Mouse (Mus musculus) cortical plate, adult 2 months (tissue): ENCODE results near the gene Leo1. TPM values are rescaled to one million over a fixed set of nuclear protein-coding genes. Genes with fewer than 3 reads are reported as not detected.

Experiments
- H3K27ac ChIP-seq: fragments of 200-500 bp; 2 replicates; pipeline ENCODE4 v1.5.1; 2012; ENCODE audit warnings: low read length, control low read depth, inconsistent platforms; ENCODE audit not compliant: insufficient read depth
- H3K4me1 ChIP-seq: fragments of 200-500 bp; 2 replicates; pipeline ENCODE4 v1.6.1; 2011; ENCODE audit warnings: low read length; ENCODE audit not compliant: control insufficient read depth, insufficient read depth
- H3K4me3 ChIP-seq: fragments of 200-500 bp; 2 replicates; pipeline ENCODE4 v1.5.1; 2011; ENCODE audit warnings: mild to moderate bottlenecking, low read length, control low read depth; ENCODE audit not compliant: insufficient read depth
- CTCF ChIP-seq: fragments of 200-500 bp; IDR thresholded peaks from 2 replicates; pipeline ENCODE4 v1.5.1; 2011; ENCODE audit warnings: mild to moderate bottlenecking, control low read depth, low read length; ENCODE audit not compliant: insufficient read depth; ENCODE audit errors: extremely low read depth
- POLR2A ChIP-seq: fragments of 200-500 bp; IDR thresholded peaks from 2 replicates; pipeline ENCODE4 v1.6.1; 2011; ENCODE audit warnings: mild to moderate bottlenecking, low read length, control low read depth; ENCODE audit not compliant: insufficient read depth; ENCODE audit errors: extremely low read depth
- polyA plus RNA-seq: library from polyadenylated mRNA; depleted of rRNA; stranded (reverse); fragments of >200 nt; gene quantifications from 2 replicates; pipeline ENCODE4 v1.2.3, GENCODE M21; 2012

Gene Leo1
- polyA plus RNA-seq, 1 experiment: 12.9 TPM

DNA sequence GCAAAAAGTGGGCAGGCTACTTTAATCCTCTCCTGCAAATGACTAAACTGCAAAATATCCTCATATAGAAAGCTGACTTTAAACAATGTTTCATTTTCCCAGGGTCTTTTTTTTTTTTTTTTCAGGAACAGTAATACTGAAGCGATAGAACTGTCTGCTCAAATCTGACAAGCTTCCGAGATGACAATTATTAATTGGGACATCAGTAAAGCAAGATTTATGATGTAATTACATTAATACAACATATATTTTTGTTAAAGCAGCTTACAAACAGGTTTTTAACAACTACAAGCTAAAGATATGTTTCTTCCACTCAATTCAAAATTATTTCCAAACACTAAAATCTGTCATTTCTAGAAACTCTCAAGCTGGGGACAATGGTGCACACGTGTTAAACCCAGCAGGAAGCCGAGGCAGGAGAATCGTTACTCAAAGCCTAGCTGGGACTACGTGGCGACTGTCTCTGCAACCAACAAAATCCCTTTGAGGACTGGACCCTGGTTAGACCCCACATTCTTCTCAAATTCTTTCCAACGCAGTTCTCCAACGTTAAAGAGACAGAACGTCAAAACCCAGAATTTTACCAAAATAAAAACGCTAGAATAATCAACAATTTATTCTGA, 33.0 kb upstream of the Leo1 start:
- H3K27ac ChIP-seq: peak overlapping the region; percentile 88; the same call in 1 of the 2 replicates

DNA sequence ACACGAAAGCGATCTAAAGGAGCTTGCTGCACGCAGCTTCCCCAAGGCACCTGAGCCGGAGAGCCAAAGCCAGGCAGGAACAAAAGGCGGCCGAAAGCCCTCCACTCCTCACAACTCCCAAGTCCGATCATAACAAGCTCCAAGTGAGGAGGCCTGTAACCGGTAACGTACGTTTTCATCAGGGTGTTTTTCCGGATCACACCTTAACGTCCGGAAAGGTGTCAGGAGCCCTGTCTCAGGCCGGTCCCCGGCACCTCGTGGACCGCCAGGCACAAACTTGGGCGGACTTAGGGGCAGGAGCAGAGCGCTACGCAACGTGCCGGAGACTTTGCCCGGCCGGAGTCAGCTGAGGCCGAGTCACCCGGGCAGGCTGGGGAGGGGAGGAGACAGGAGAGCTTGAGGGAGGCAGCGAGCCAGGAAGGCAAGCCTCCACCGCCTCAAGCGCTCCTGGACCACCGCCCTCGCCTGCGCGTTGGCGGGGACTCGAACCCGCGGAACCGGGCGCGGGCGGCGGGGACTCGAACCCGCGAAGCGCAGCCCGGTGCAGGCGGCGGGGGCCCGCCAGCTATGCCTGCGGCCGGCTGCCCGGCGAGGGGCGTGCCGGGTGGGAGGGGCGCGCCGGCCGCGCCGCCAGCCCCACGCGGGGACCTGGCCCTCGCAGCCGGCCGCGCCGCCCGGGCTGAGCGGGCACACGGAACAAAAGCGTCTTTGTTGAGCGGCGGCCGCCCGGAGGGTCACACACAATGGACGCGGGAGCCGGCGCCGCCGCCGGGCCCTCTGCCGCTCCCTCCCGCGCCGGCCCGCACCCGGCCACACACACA, 32.1 kb upstream of the Leo1 start:
- no peak for TF ChIP-seq POLR2A
- H3K4me3 ChIP-seq: peak overlapping the region; percentile 96
- H3K4me1 ChIP-seq: no peaks in the 10 kb centered on the region
- peak overlapping the region; percentile 88 for H3K27ac ChIP-seq

More for the DNA sequence above, 33.0 kb upstream of the Leo1 start:
- no peak for TF ChIP-seq POLR2A
- no peak for TF ChIP-seq CTCF
- Histone ChIP-seq H3K4me3 (peak overlapping the region; percentile 96), H3K4me1 (no peaks in the 10 kb centered on the region)

- Histone ChIP-seq H3K4me1 (no peaks in the 10 kb centered on the region), H3K27ac (peak within 1 kb of the TSS; percentile 88), H3K4me3 (peak within 1 kb of the TSS; percentile 96)
- peak; percentile 45; the same call in 1 of the 2 replicates for TF ChIP-seq POLR2A
- no peak for TF ChIP-seq CTCF
Observed at GRCm38 (mm10) chr9:75409852-75410378, 31.4 kb upstream of the Leo1 start, which contains the start of gene Mapk6. Gene Mapk6 (minus strand): TSS chr9:75410005.

GRCm38 (mm10) chr9:75410868-75411487, 30.3 kb upstream of the Leo1 start:
- H3K27ac ChIP-seq: no peak overlapping the region
- no peak overlapping the region for H3K4me3 ChIP-seq
- no peaks in the 10 kb centered on the region for H3K4me1 ChIP-seq
- TF ChIP-seq POLR2A (no peak), CTCF (no peak)

DNA sequence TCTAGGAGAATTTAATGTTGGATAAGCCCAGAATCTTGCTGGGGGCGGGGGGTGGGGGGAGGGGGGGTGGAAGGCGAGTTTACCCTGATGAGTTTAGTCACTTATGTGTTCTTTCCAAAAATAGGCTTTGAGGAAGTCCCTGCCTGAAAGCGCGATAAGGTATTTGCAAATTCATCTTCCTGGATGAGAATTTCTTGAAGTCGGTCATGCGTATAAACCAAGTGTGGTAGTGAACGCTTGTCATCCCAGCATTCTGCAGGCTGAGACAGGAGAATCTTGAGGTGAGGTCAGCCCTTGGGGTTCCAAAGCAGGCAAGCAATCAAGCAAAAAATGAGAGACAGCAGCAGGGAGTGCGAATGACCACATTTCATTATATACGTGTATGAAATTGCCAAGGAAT, 29.7 kb upstream of the Leo1 start:
- no peak overlapping the region for H3K27ac ChIP-seq
- no peak overlapping the region for H3K4me3 ChIP-seq
- TF ChIP-seq POLR2A: no peak
- TF ChIP-seq CTCF: no peak
- no peaks in the 10 kb centered on the region for H3K4me1 ChIP-seq

- H3K27ac ChIP-seq: no peak overlapping the region
- no peaks in the 10 kb centered on the region for H3K4me1 ChIP-seq
- TF ChIP-seq CTCF: no peak
- TF ChIP-seq POLR2A: no peak
- H3K4me3 ChIP-seq: no peak overlapping the region
Observed at GRCm38 (mm10) chr9:75413206-75413605, 28.1 kb upstream of the Leo1 start.

DNA sequence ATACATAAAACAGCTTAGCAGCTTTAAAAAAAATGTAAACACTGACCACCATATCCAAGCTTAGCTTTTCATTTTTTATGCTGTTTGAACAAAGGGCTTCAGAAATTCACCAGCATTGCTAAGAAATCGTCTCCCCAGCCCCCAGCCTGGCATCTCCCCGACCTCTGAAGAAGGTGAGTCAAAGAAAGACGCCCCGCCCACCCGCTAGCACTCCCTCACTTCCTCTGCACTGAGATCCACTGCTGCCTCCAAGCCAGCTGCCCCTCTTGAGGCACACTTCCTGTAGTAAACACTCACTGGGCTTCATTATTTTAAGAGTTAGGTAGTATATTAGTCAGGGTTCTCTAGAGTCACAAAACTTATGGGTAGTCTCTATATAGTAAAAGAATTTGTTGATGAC, 27.1 kb upstream of the Leo1 start:
- Histone ChIP-seq H3K27ac (no peak overlapping the region), H3K4me3 (no peak overlapping the region), H3K4me1 (no peaks in the 10 kb centered on the region)
- TF ChIP-seq POLR2A: no peak
- no peak for TF ChIP-seq CTCF

DNA sequence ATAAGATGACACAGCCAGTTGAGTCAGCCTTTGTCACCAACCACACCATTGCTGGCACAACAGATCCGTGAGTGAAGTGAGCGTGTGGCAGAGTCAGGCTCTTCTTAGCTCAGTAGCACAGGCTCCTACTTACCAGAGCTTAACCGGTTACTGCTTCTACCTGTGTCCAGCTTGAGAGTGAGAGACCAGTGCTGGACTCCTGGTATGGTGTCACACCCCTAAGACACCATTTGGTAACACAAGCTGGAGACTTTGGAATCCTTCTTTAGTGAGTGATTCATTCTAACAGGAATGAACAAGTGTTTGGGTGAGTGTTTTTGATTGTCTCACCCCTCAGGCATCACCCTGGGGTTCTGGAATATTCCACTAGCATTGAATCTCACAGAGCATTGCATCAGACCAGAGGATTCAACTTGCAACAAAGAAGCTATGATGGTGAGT, 19.1 kb upstream of the Leo1 start:
- Histone ChIP-seq H3K27ac (no peak overlapping the region), H3K4me1 (no peaks in the 10 kb centered on the region), H3K4me3 (no peak overlapping the region)
- no peak for TF ChIP-seq CTCF

DNA sequence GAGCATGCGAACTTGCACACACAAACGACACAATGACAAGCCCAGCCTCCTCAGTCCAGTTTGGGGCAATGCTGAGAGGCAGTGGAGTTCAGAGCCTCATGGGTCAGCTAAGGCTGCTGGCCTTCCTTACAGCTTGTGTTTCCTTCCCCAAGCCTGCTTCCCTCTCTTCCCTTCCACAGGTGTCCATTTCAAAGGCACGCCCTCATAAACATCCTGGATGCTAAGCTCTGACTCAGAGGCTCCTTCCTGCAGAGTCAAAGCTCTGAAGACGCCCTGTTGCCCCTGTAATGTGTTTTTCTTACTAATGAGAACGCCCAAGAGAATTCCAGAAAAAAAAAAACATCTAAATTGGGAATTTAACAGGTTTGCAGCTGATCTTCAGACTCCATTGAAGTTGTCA, 17.6 kb upstream of the Leo1 start:
- no peak for TF ChIP-seq CTCF
- TF ChIP-seq POLR2A: no peak
- no peaks in the 10 kb centered on the region for H3K4me1 ChIP-seq
- no peak overlapping the region for H3K4me3 ChIP-seq
- H3K27ac ChIP-seq: no peak overlapping the region
